Mouse (Mus musculus) brain, embryonic 14.5 days (tissue): ENCODE measurements around the gene Ttyh1. TPM values are rescaled to one million over a fixed set of nuclear protein-coding genes. Genes with fewer than 3 reads are reported as not detected.

Source experiments
- DNase-seq: peaks from one replicate; pipeline ENCODE4 v3.0.0-alpha.2; 2011; ENCODE audit warnings: low read depth
- CTCF ChIP-seq: fragments of 200-500 bp; IDR thresholded peaks from 2 replicates; pipeline ENCODE4 v1.5.1; 2012; ENCODE audit warnings: inconsistent platforms, mild to moderate bottlenecking, moderate library complexity, borderline replicate concordance; ENCODE audit not compliant: insufficient read depth, insufficient read length; ENCODE audit errors: extremely low read depth
- POLR2A ChIP-seq: fragments of 200-500 bp; IDR thresholded peaks from 2 replicates; pipeline ENCODE4 v1.6.1; 2012; ENCODE audit warnings: mild to moderate bottlenecking, inconsistent platforms, borderline replicate concordance; ENCODE audit not compliant: poor library complexity, insufficient read depth, insufficient read length, severe bottlenecking; ENCODE audit errors: extremely low read depth
- polyA plus RNA-seq: library from polyadenylated mRNA; depleted of rRNA; stranded (reverse); fragments of >200 nt; gene quantifications from 2 replicates; pipeline ENCODE4 v1.2.3, GENCODE M21; 2012

Ttyh1 gene
- polyA plus RNA-seq, 1 experiment, result 239 TPM

GRCm38 (mm10) chr7:4124856-4125255 is 5.6 kb downstream of the Ttyh1 start:
- no peak for DNase-seq
- no peak for TF ChIP-seq CTCF
- no peak for TF ChIP-seq POLR2A

DNA sequence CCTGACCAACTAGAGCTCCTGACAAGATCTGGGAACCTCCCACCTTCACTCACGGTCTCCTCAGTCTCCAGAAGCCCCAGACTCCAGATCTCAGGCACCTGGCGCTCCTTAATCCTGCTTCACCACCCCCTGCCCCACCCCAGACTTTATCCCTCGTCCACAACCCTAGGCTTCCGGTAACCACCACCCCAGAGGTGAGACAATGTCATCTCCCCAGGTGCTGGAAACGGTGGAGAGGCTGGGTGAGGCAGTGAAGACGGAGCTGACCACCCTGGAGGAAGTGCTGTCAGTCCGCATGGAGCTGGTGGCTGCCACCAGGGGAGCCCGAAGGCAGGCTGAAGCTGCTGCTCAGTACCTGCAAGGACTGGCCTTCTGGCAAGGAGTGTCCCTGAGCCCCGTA is 6.1 kb downstream of the Ttyh1 start:
- TF ChIP-seq CTCF, result no peak
- TF ChIP-seq POLR2A, result no peak
- no peak for DNase-seq

DNA sequence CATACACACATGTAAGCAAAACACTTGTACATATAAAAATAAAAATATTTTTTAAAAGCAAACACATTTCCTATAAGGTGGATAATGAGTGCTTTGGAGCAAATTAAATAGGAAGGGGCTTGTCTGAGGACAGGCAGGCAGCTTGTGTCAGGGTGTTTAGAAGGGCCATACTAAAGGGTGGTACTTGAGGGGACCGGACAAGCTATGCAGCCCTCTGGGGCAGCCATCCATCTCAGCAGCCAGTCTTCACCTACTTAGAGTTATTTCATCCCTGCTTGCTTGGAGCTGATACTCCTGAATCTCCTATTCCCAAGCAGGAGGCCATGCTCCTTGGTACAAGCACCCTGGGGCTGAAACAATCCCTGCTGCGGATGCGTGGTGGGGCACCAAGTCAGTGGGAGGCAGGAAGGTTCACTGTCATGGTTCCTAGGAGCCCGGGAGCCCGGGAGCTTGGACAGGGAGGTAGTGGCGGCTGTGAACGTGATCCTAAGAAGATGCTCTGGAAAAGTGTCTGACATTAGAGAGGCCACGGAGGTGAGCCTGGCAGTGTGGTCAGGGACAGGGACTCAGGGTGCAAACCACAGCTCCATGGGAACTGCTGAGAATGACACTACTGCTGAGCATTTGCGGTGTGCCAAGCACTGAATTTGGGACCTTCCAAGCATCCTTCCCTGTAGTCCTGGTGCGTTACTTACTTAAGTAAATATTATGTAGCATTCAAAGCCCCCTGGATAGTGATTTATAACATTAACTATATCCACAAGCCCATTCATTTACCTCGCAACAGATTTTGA is 8.0 kb downstream of the Ttyh1 start:
- DNase-seq, result no peak
- TF ChIP-seq CTCF, result no peak
- TF ChIP-seq POLR2A, result no peak

GRCm38 (mm10) chr7:4127894-4128293 is 8.7 kb downstream of the Ttyh1 start:
- no peak for DNase-seq
- no peak for TF ChIP-seq POLR2A
- no peak for TF ChIP-seq CTCF

DNA sequence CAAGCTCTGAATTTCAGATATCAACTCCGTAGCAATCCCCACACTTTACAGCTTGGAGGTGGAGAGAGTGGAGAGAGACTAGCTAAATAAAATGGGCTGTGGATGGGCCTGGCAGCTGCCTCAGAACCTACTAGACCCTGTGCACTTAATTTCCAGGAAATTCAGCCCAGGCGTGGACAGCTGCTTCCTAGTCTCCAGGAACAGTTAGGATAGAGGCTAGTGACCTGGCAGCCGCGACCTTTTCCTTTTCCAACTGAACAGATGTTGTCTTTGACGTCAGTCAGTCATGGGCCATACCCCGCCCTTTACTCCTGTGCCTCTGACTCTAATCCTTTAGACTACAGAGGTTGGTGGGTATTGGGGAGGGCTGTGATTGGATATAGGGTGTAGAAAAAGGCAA is 9.7 kb downstream of the Ttyh1 start:
- DNase-seq, result no peak
- TF ChIP-seq POLR2A (no peak), CTCF (no peak)

- no peak for TF ChIP-seq POLR2A
- TF ChIP-seq CTCF, result peak; percentile 98
- peak; percentile 94 for DNase-seq
Observed at GRCm38 (mm10) chr7:4130686-4131452, 11.7 kb downstream of the Ttyh1 start.

GRCm38 (mm10) chr7:4131964-4132363 is 12.8 kb downstream of the Ttyh1 start:
- no peak for DNase-seq
- TF ChIP-seq CTCF, result no peak
- TF ChIP-seq POLR2A, result no peak

DNA sequence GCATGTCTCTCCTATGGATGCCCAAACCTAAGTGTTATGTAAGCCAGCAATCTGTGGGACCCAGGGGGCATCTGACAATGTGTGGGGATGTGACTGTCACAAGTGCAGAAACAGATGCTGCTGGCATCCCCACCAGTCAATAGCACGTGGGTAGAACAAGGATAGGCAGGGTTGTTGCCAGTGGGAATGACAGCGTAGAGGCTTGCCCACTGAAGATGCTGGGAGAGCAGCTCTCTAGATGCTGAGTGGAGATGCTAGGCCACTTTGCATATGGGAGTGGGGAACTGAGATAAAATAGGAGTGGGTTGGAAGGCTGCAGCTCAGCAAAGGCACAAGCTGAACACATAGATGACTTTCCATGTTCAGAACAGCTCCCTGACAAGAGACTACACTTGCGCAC is 13.4 kb downstream of the Ttyh1 start:
- TF ChIP-seq CTCF (no peak), POLR2A (no peak)
- DNase-seq, result no peak

- TF ChIP-seq POLR2A (no peak), CTCF (no peak)
Observed at GRCm38 (mm10) chr7:4132998-4133397, 13.8 kb downstream of the Ttyh1 start.

GRCm38 (mm10) chr7:4134911-4135310 is 15.7 kb downstream of the Ttyh1 start:
- TF ChIP-seq CTCF (no peak), POLR2A (no peak)
- DNase-seq, result no peak

More at GRCm38 (mm10) chr7:4132998-4133397, 13.8 kb downstream of the Ttyh1 start:
- DNase-seq, result no peak

- no peak for TF ChIP-seq CTCF
- TF ChIP-seq POLR2A, result no peak
Observed at GRCm38 (mm10) chr7:4136404-4136770, 17.2 kb downstream of the Ttyh1 start.

DNA sequence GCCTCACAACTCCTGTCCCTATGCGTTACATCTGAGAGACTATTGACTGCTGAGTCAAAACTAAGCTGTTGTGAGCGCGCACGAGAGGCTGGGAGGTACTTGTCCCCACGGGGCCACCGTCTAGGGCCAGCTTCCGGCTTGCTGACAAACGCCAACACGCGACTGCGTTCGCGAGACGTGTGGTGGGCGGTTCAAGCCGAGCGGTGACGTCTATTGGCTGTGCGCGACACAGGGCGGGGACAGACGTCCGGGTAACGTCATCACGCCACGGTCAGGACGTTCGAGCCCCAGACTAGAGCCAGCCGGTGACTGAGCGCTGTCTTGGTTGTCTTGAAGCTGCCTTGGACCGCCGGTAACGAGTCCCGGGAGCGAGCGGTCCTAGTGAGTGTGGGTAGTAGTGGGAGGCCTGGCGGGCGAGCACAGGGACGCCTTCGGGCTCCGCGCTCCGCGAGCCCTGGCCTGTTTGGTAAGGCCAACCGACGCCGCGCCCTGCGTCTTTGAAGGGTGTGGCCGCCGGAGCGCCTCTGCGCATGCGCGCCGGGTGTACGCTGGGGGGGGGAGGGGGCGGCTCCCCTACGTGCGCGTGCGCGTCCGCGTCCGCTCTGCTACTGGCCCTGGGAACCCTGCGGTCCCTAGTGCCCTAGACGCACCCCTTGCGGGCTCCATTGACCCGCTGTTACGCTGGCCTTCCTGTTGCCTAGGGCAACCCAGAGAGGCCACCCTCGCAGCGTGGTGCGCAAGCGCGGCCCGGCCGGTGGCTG is 17.7 kb downstream of the Ttyh1 start, which contains the start of gene Leng8:
Leng8 (plus strand) TSS at position 269 of the 761 bp plus-strand sequence.
- TF ChIP-seq CTCF (no peak), POLR2A (peak; percentile 66)
- DNase-seq, result peak; percentile 100

More at GRCm38 (mm10) chr7:4136404-4136770, 17.2 kb downstream of the Ttyh1 start:
- DNase-seq, result no peak
